Mouse (Mus musculus) limb, embryonic 10.5 days (tissue): ENCODE results near the gene Ttf2. TPM values are rescaled to one million over a fixed set of nuclear protein-coding genes. Genes with fewer than 3 reads are reported as not detected.

Source experiments
- DNase-seq: peaks from one replicate; pipeline ENCODE4 v3.0.0-alpha.2; 2017; ENCODE audit warnings: low spot score
- H3K27ac ChIP-seq: fragments of 300-500 bp; sonication (generic); 2 replicates; pipeline ENCODE4 v1.5.1; 2016; ENCODE audit warnings: mild to moderate bottlenecking
- H3K27me3 ChIP-seq: fragments of 300-500 bp; sonication (generic); 2 replicates; pipeline ENCODE4 v1.6.1; 2016; ENCODE audit warnings: low read depth, mild to moderate bottlenecking; ENCODE audit not compliant: poor library complexity, severe bottlenecking
- H3K36me3 ChIP-seq: fragments of 300-500 bp; sonication (generic); 2 replicates; pipeline ENCODE4 v1.6.1; 2016; ENCODE audit warnings: mild to moderate bottlenecking, moderate library complexity
- H3K4me1 ChIP-seq: fragments of 300-500 bp; sonication (generic); 2 replicates; pipeline ENCODE4 v1.6.1; 2016
- H3K4me3 ChIP-seq: fragments of 300-500 bp; sonication (generic); 2 replicates; pipeline ENCODE4 v1.5.1; 2016; ENCODE audit warnings: mild to moderate bottlenecking, moderate library complexity
- H3K9me3 ChIP-seq: fragments of 300-500 bp; sonication (generic); replicated peaks from 2 replicates; pipeline ENCODE4 v1.6.1; 2016; ENCODE audit warnings: mild to moderate bottlenecking
- WGBS: fragments of 180-500 bp; shearing (Covaris S2); methylation state at CpG from one replicate; pipeline ENCODE4 v1.1.7; 2016; 5-methylcytosine and 5-hydroxymethylcytosine counted together
- polyA plus RNA-seq: library from polyadenylated mRNA; unstranded; fragments of >200 nt; fragmentation: Nextera tagmentation; extraction: Ambion mirVana; gene quantifications from 2 replicates; pipeline ENCODE4 v1.2.1, GENCODE M21; 2016

Ttf2 gene
- polyA plus RNA-seq, 1 experiment from 2014 or later: 32.7 TPM

DNA sequence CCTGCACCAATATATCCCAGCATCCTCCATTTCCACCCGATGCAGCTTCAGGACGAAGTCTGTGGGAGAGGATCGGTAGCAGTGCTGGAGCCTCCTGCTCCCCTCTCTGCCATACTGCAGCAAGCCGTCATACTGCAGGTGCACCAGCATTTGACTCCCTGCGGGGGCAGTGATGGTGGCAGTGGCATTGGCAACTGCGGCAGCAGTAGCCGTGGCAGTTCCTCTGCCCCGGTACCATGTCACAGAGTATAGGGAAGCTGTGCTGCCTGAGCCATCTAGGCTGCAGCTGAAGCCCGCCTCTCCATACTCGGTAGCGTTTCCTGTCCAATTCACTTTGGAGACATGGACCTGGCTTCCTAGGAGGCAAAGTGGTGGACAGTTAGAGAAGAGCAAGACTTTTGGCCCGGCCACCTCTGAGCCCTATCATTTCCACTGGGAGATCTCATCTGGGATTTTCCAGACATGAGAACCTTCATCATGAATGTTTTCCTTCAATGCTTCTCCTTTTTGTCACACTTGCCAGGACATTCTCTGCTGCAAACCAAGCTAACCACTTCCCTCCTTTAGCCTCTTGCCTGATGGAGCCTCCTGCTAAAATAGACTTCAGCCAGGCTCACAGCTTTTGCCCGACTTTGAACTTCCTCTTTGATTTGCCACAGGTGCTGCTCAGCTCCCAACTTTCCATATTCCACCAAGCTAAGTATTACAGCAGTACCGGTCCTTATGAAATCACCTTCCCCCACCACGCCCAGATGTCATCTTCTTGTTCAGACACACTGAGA is 34.3 kb upstream of the Ttf2 start:
- 86% methylated on average over 15 of the region's 15 CpGs for WGBS
- no peak overlapping the region for H3K4me3 ChIP-seq
- H3K27ac ChIP-seq: no peak overlapping the region; the same call in 1 of the 2 replicates
- peaks cover 5% of the 10 kb centered on the region for H3K4me1 ChIP-seq
- no peak for DNase-seq
- H3K36me3 ChIP-seq: no peaks in the 10 kb centered on the region
- H3K9me3 ChIP-seq: no peaks in the 10 kb centered on the region
- H3K27me3 ChIP-seq: no peaks in the 10 kb centered on the region

GRCm38 (mm10) chr3:100999732-101000131 is 30.3 kb upstream of the Ttf2 start:
- H3K36me3 ChIP-seq: no peaks in the 10 kb centered on the region
- no peaks in the 10 kb centered on the region for H3K9me3 ChIP-seq
- H3K4me1 ChIP-seq: peaks cover 10% of the 10 kb centered on the region
- H3K27ac ChIP-seq: no peak overlapping the region
- DNase-seq: no peak
- H3K27me3 ChIP-seq: no peaks in the 10 kb centered on the region
- 45% methylated on average over 2 of the region's 2 CpGs for WGBS
- no peak overlapping the region for H3K4me3 ChIP-seq

GRCm38 (mm10) chr3:100998904-100999340 is 29.5 kb upstream of the Ttf2 start:
- H3K4me1 ChIP-seq: peaks cover 10% of the 10 kb centered on the region
- H3K36me3 ChIP-seq: no peaks in the 10 kb centered on the region
- WGBS: 12% methylated on average over 6 of the region's 6 CpGs
- no peak overlapping the region for H3K27ac ChIP-seq
- H3K9me3 ChIP-seq: no peaks in the 10 kb centered on the region
- H3K4me3 ChIP-seq: no peak overlapping the region
- DNase-seq: peak; percentile 78
- H3K27me3 ChIP-seq: no peaks in the 10 kb centered on the region

- Histone ChIP-seq H3K36me3 (no peaks in the 10 kb centered on the region), H3K27me3 (no peaks in the 10 kb centered on the region), H3K27ac (no peak overlapping the region), H3K4me1 (peaks cover 15% of the 10 kb centered on the region), H3K9me3 (no peaks in the 10 kb centered on the region), H3K4me3 (no peak overlapping the region)
- DNase-seq: no peak
- WGBS: 79% methylated on average over 10 of the region's 10 CpGs
These were observed 28.5 kb upstream of the Ttf2 start for GRCm38 (mm10) chr3:100997785-100998570.

DNA sequence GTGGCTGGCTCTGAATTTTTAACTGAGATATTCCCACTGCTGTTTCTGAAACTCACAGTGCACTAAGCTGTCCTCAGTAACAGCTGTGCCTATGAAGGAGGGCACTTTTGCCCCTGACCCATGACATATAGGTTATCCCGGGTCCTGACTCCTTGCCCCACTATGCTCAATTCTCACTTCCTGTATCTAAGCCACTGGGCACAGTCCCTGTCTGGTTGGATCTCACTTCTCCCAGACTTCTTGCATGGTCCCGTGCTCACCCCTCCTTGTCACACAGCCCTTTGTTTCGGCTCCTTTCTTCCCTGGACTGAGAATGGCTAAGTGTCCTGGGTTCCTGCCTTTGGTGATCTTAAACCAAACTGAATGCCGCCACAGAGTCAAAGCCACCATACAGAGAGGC is 24.8 kb upstream of the Ttf2 start:
- DNase-seq: no peak
- H3K4me3 ChIP-seq: no peak overlapping the region
- no peaks in the 10 kb centered on the region for H3K27me3 ChIP-seq
- WGBS: 82% methylated on average over 4 of the region's 4 CpGs
- peaks cover 15% of the 10 kb centered on the region for H3K4me1 ChIP-seq
- H3K9me3 ChIP-seq: no peaks in the 10 kb centered on the region
- no peak overlapping the region for H3K27ac ChIP-seq
- H3K36me3 ChIP-seq: no peaks in the 10 kb centered on the region

GRCm38 (mm10) chr3:100993718-100994117 is 24.3 kb upstream of the Ttf2 start:
- no peak for DNase-seq
- no peaks in the 10 kb centered on the region for H3K36me3 ChIP-seq
- no peak overlapping the region for H3K4me3 ChIP-seq
- peak overlapping the region; percentile 56 for H3K27ac ChIP-seq
- H3K27me3 ChIP-seq: no peaks in the 10 kb centered on the region
- WGBS: 59% methylated on average over 15 of the region's 15 CpGs
- H3K4me1 ChIP-seq: peaks cover 10% of the 10 kb centered on the region; the same call in 1 of the 2 replicates
- H3K9me3 ChIP-seq: no peaks in the 10 kb centered on the region

GRCm38 (mm10) chr3:100993158-100993557 is 23.7 kb upstream of the Ttf2 start:
- no peak overlapping the region for H3K4me3 ChIP-seq
- H3K4me1 ChIP-seq: 0 out of 2 replicates have a peak, but pooled peaks cover 10% of the 10 kb centered on the region
- no peaks in the 10 kb centered on the region for H3K27me3 ChIP-seq
- H3K9me3 ChIP-seq: no peaks in the 10 kb centered on the region
- 91% methylated on average over 7 of the region's 7 CpGs for WGBS
- no peaks in the 10 kb centered on the region for H3K36me3 ChIP-seq
- DNase-seq: no peak
- H3K27ac ChIP-seq: no peak overlapping the region

- H3K36me3 ChIP-seq: no peaks in the 10 kb centered on the region
- H3K9me3 ChIP-seq: no peaks in the 10 kb centered on the region
- H3K4me3 ChIP-seq: no peak overlapping the region
- H3K4me1 ChIP-seq: 0 out of 2 replicates have a peak, but pooled peaks cover 5% of the 10 kb centered on the region
- no peaks in the 10 kb centered on the region for H3K27me3 ChIP-seq
- 78% methylated on average over 1 of the region's 1 CpGs for WGBS
- DNase-seq: no peak
- H3K27ac ChIP-seq: no peak overlapping the region
These were observed 20.8 kb upstream of the Ttf2 start for GRCm38 (mm10) chr3:100990231-100990630.

DNA sequence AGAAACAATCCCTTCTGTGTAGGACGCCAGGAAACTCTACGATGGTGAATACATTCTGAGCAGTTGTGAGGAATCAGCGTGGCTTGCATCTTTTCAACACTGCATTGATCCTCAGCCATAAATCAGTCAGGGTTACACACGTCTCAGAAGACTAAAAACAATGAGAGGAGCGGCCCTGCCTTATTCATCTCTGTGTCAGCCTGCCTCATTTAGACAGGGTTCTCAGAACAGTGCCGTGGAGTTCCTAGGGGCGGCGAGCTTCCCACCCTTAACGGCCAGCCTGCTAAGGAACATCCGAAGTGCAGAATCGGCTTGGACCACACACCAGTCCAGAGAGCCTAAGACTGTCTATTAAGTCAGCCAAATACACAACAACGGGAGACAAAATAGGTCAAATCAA is 20.0 kb upstream of the Ttf2 start:
- Histone ChIP-seq H3K9me3 (no peaks in the 10 kb centered on the region), H3K36me3 (no peaks in the 10 kb centered on the region), H3K27me3 (no peaks in the 10 kb centered on the region), H3K27ac (no peak overlapping the region), H3K4me3 (no peak overlapping the region), H3K4me1 (0 out of 2 replicates have a peak, but pooled peaks cover 5% of the 10 kb centered on the region)
- WGBS: 56% methylated on average over 12 of the region's 12 CpGs
- DNase-seq: no peak

DNA sequence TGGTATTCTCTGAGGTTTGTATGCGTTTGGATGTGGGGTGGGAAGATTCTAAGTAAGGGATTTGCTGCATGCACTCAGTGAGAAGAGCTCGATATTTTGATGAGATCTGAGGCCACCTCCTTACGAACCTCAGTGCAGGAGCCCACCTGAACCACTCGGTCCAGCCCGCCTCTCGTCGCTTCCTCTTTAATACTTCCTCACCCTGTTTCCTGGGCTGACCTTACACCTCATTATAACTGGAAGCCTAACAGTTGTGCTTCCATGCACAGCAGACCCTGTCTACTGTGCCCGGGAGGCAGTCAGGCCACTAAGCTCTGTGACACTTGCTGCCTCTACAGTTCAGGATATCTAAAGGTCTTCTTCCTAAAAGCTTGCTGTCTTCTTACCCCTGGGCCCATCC is 9.8 kb upstream of the Ttf2 start:
- 85% methylated on average over 8 of the region's 8 CpGs for WGBS
- peaks cover 6% of the 10 kb centered on the region; the same call in 1 of the 2 replicates for H3K4me1 ChIP-seq

DNA sequence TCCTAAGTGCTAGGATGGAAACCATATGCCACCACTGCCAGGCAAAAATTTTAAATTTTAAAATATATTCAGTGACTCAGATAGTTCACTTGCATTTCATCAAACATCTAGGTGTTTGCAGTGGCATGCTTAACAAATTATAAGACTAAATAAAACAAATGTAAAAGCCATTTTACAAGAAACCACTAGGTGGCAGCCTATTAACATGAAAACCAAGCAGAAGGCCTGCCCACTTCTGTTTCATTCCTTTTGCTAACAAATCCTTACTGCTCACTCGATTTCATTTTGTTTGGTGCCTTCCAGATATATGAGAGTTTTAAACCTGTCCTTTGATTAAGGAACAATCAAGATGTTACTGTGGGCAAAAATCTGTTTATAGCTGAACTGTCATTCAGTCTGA is 4.4 kb upstream of the Ttf2 start:
- H3K27me3 ChIP-seq: 0 out of 2 replicates have a peak, but pooled peaks cover 2% of the 10 kb centered on the region
- H3K36me3 ChIP-seq: no peaks in the 10 kb centered on the region
- no peak overlapping the region for H3K4me3 ChIP-seq
- H3K27ac ChIP-seq: no peak overlapping the region
- no peak for DNase-seq
- 15% methylated on average over 1 of the region's 1 CpGs for WGBS
- H3K4me1 ChIP-seq: peaks cover 9% of the 10 kb centered on the region
- no peaks in the 10 kb centered on the region for H3K9me3 ChIP-seq

More for the DNA sequence above, 9.8 kb upstream of the Ttf2 start:
- H3K4me3 ChIP-seq: no peak overlapping the region
- H3K27me3 ChIP-seq: 0 out of 2 replicates have a peak, but pooled peaks cover 2% of the 10 kb centered on the region
- H3K36me3 ChIP-seq: no peaks in the 10 kb centered on the region
- no peak for DNase-seq
- no peaks in the 10 kb centered on the region for H3K9me3 ChIP-seq
- no peak overlapping the region for H3K27ac ChIP-seq

GRCm38 (mm10) chr3:100963849-100964542 is 5.5 kb downstream of the Ttf2 start:
- Histone ChIP-seq H3K27ac (no peak overlapping the region), H3K27me3 (no peaks in the 10 kb centered on the region), H3K36me3 (peaks cover 84% of the 10 kb centered on the region), H3K9me3 (no peaks in the 10 kb centered on the region), H3K4me1 (peaks cover 4% of the 10 kb centered on the region; the same call in 1 of the 2 replicates), H3K4me3 (no peak overlapping the region)
- DNase-seq: peak; percentile 46
- 87% methylated on average over 14 of the region's 14 CpGs for WGBS
